Mouse (Mus musculus) heart, embryonic 11.5 days (tissue): ENCODE measurements around the gene Macrod1. TPM values are rescaled to one million over a fixed set of nuclear protein-coding genes. Genes with fewer than 3 reads are reported as not detected.

ENCODE experiments used
- ATAC-seq: fragments of 200-750 bp; cut with Nextera tagmentation; replicated peaks from 2 replicates; pipeline ENCODE4 v1.8.0; 2017; ENCODE audit warnings: moderate library complexity; ENCODE audit not compliant: insufficient number of reproducible peaks, low FRiP score, low TSS enrichment
- H3K27ac ChIP-seq: fragments of 300-500 bp; sonication (generic); 2 replicates; pipeline ENCODE4 v1.5.1; 2014; ENCODE audit warnings: mild to moderate bottlenecking, low read depth, low read length
- H3K27me3 ChIP-seq: fragments of 300-500 bp; sonication (generic); 2 replicates; pipeline ENCODE4 v1.6.1; 2014; ENCODE audit warnings: mild to moderate bottlenecking, low read length, mixed read lengths; ENCODE audit not compliant: control insufficient read depth, insufficient read depth
- H3K36me3 ChIP-seq: fragments of 300-500 bp; sonication (generic); 2 replicates; pipeline ENCODE4 v1.6.1; 2014; ENCODE audit warnings: mild to moderate bottlenecking, low read length, moderate library complexity, mixed read lengths; ENCODE audit not compliant: control insufficient read depth, insufficient read depth
- H3K4me1 ChIP-seq: fragments of 300-500 bp; sonication (generic); 2 replicates; pipeline ENCODE4 v1.6.1; 2014; ENCODE audit warnings: low read length; ENCODE audit not compliant: control insufficient read depth, insufficient read depth
- H3K4me2 ChIP-seq: fragments of 300-500 bp; sonication (generic); 2 replicates; pipeline ENCODE4 v1.6.1; 2014; ENCODE audit warnings: mild to moderate bottlenecking, moderate library complexity
- H3K4me3 ChIP-seq: fragments of 300-500 bp; sonication (generic); 2 replicates; pipeline ENCODE4 v1.5.1; 2014; ENCODE audit warnings: low read depth, low read length
- H3K9ac ChIP-seq: fragments of 300-500 bp; sonication (generic); 2 replicates; pipeline ENCODE4 v1.6.1; 2014; ENCODE audit warnings: mild to moderate bottlenecking, low read depth, low read length, moderate library complexity
- H3K9me3 ChIP-seq: fragments of 300-500 bp; sonication (generic); replicated peaks from 2 replicates; pipeline ENCODE4 v1.6.1; 2016; ENCODE audit warnings: low read length; ENCODE audit not compliant: control insufficient read depth
- WGBS: fragments of 180-500 bp; shearing (Covaris S2); extraction: QIAGEN DNeasy Blood & Tissue Kit; methylation state at CpG from one replicate; pipeline ENCODE4 v1.1.7; 2014; ENCODE audit not compliant: insufficient replicate concordance; 5-methylcytosine and 5-hydroxymethylcytosine counted together
- polyA plus RNA-seq: library from polyadenylated mRNA; unstranded; fragments of >200 nt; fragmentation: Nextera tagmentation; extraction: Ambion mirVana; gene quantifications from 2 replicates; pipeline ENCODE4 v1.2.1, GENCODE M21; 2014

The Macrod1 gene
- polyA plus RNA-seq: 13.3 and 16.7 TPM in 2 replicates

GRCm38 (mm10) chr19:7056248-7057087 lies at the start of gene Macrod1:
Macrod1 (plus strand) TSS chr19:7056810.
- H3K27ac ChIP-seq: peak within 1 kb of the TSS; percentile 71; the same call in 1 of the 2 replicates
- H3K4me2 ChIP-seq: peak within 1 kb of the TSS; percentile 100
- H3K4me1 ChIP-seq: peaks cover 18% of the 10 kb centered on the region
- peak within 1 kb of the TSS; percentile 64 for H3K4me3 ChIP-seq
- ATAC-seq: peak; percentile 64
- no peaks in the 10 kb centered on the region for H3K36me3 ChIP-seq
- under 1% methylated on average over 65 of the region's 72 CpGs for WGBS
- peak within 1 kb of the TSS; percentile 80 for H3K9ac ChIP-seq
- H3K27me3 ChIP-seq: no peaks in the 10 kb centered on the region; the same call in 1 of the 2 replicates
- H3K9me3 ChIP-seq: no peaks in the 10 kb centered on the region

- Histone ChIP-seq H3K4me1 (no peaks in the 10 kb centered on the region), H3K9me3 (no peaks in the 10 kb centered on the region), H3K36me3 (no peaks in the 10 kb centered on the region), H3K4me3 (no peak overlapping the region), H3K27me3 (no peaks in the 10 kb centered on the region), H3K4me2 (no peak overlapping the region), H3K9ac (no peak overlapping the region), H3K27ac (no peak overlapping the region)
- 77% methylated on average over 9 of the region's 9 CpGs for WGBS
- ATAC-seq: no peak
Measured at GRCm38 (mm10) chr19:7006892-7007593, 49.6 kb upstream of the Macrod1 start.

GRCm38 (mm10) chr19:7012426-7012825 lies 44.2 kb upstream of the Macrod1 start:
- no peaks in the 10 kb centered on the region for H3K27me3 ChIP-seq
- no peak overlapping the region for H3K27ac ChIP-seq
- H3K4me2 ChIP-seq: no peak overlapping the region
- H3K36me3 ChIP-seq: no peaks in the 10 kb centered on the region
- no peak for ATAC-seq
- no peaks in the 10 kb centered on the region for H3K4me1 ChIP-seq
- no peak overlapping the region for H3K4me3 ChIP-seq
- no peak overlapping the region for H3K9ac ChIP-seq
- H3K9me3 ChIP-seq: no peaks in the 10 kb centered on the region
- 82% methylated on average over 4 of the region's 4 CpGs for WGBS

- H3K4me2 ChIP-seq: no peak overlapping the region
- ATAC-seq: no peak
- peaks cover 12% of the 10 kb centered on the region for H3K4me1 ChIP-seq
- H3K36me3 ChIP-seq: peaks cover 3% of the 10 kb centered on the region
- no peaks in the 10 kb centered on the region for H3K27me3 ChIP-seq
- no peak overlapping the region for H3K4me3 ChIP-seq
- no peak overlapping the region for H3K27ac ChIP-seq
- WGBS: 89% methylated on average over 9 of the region's 9 CpGs
- no peak overlapping the region for H3K9ac ChIP-seq
- H3K9me3 ChIP-seq: no peaks in the 10 kb centered on the region
Measured at GRCm38 (mm10) chr19:7013984-7014383, 42.6 kb upstream of the Macrod1 start.

- Histone ChIP-seq H3K27me3 (no peaks in the 10 kb centered on the region), H3K9me3 (no peaks in the 10 kb centered on the region), H3K4me3 (no peak overlapping the region), H3K36me3 (peaks cover 5% of the 10 kb centered on the region), H3K27ac (no peak overlapping the region), H3K9ac (no peak overlapping the region), H3K4me2 (no peak overlapping the region), H3K4me1 (peaks cover 16% of the 10 kb centered on the region)
- ATAC-seq: no peak
- WGBS: 84% methylated on average over 20 of the region's 20 CpGs
Measured at GRCm38 (mm10) chr19:7014481-7015135, 42.0 kb upstream of the Macrod1 start.

- H3K27me3 ChIP-seq: no peaks in the 10 kb centered on the region
- H3K9ac ChIP-seq: peak overlapping the region; percentile 64
- H3K9me3 ChIP-seq: no peaks in the 10 kb centered on the region
- peaks cover 26% of the 10 kb centered on the region for H3K36me3 ChIP-seq
- H3K4me2 ChIP-seq: peak overlapping the region; percentile 37; the same call in 1 of the 2 replicates
- H3K27ac ChIP-seq: peak overlapping the region; percentile 66
- H3K4me1 ChIP-seq: peaks cover 16% of the 10 kb centered on the region
- WGBS: 57% methylated on average over 12 of the region's 12 CpGs
- H3K4me3 ChIP-seq: no peak overlapping the region
- no peak for ATAC-seq
Measured at GRCm38 (mm10) chr19:7017541-7018457, 38.8 kb upstream of the Macrod1 start.

- Histone ChIP-seq H3K36me3 (peaks cover 26% of the 10 kb centered on the region), H3K4me2 (peak overlapping the region; percentile 37; the same call in 1 of the 2 replicates), H3K4me1 (peaks cover 16% of the 10 kb centered on the region), H3K9me3 (no peaks in the 10 kb centered on the region), H3K27ac (peak overlapping the region; percentile 66), H3K9ac (peak overlapping the region; percentile 64; the same call in 1 of the 2 replicates), H3K4me3 (no peak overlapping the region; the same call in 1 of the 2 replicates), H3K27me3 (no peaks in the 10 kb centered on the region)
- ATAC-seq: no peak
- WGBS: 85% methylated on average over 11 of the region's 11 CpGs
Measured at GRCm38 (mm10) chr19:7018546-7018945, 38.1 kb upstream of the Macrod1 start.
